Mouse (Mus musculus) left cerebral cortex, adult 9 months (tissue): ENCODE measurements around the gene Lrch4.
"Not testable (repeated sequence)": the region's sequence is repeated elsewhere in the genome, so short reads cannot be mapped to it uniquely, and the experiment has no call there.

ENCODE experiments used
- DNase-seq, 2 experiments: peaks; one replicate each; pipeline ENCODE4 v3.0.0; 2022; ENCODE audit warnings: low spot score in 2 of 2

The Lrch4 gene

DNA sequence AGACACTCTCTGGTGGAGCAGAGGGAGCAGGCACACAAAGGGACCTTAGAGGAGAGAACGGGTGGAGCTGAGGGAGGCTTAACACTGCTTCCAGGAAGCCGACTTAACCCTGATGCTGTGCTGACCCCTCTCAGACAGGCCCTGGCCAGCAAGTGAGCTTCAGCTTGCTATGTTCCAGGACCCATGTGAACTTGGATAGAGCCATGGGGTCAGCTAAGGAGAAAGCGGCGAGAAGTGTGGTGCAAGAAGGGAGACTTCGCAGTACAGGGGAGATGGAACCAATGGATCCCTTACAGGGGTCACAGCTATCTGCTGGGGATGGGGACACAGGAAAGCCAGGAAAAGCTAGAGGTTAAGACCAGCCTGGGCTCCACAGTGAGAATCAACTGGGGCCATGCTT lies 15.8 kb upstream of the Lrch4 start:
- no peak for DNase-seq

DNA sequence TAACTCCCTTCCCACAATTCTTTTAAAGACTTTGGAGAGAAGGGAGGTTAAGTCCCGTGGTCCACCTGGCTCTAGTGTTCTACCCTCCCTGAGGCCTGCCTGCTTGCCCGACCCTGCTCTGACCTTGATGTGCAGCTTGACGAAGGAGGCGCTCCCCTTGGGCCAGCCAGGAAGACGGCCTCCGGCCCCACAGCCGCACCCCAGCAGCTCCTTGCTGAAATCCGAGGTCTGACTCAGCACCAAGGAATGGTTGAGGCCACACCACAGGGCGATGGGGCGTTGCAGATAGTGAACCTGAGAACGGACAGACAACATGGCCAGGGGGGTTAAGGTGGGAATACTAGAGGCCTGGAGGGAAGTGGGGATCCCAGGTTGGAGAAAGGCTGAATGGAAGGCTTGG lies 15.4 kb upstream of the Lrch4 start, which contains the start of gene Pcolce:
TSS of gene Pcolce (minus strand) at position 235 of the 400 bp plus-strand sequence.
- no peak for DNase-seq

DNA sequence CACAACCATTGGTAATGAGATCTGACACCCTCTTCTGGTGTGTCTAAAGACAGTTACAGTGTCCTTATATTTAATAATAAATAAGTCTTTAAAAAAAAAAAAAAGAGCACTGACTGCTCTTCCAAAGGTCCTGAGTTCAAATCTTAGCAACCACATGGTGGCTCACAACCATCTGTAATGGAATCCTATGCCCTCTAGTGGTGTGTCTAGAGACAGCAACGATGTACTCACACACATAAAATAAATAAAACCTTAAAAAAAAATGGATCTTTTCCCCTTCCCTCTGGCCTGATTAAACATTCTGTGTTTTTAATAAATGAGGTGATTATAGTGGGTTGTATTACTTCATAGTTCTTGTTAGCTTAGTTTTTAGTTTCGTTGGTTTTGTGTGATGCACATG lies 14.0 kb upstream of the Lrch4 start:
- not testable (repeated sequence) for DNase-seq

DNA sequence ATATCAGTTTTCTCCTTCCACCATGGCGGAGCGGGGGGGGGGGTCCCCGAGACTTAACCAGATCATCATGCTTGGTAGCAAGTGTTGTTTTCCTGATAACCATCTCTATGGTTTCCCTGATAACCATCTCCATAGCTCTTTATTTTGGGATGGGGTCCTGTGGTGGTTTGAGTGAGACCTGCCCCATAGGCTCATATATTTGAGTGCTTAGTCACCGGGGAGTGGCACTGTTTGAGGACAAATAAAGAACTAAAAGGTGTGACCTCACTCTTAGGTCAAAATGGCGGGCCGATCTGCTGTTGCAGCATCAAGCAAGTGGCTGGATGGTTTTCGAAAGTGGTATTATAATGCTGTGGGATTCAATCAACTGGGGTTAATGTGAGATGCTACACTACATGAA lies 13.6 kb upstream of the Lrch4 start:
- DNase-seq: no peak

DNA sequence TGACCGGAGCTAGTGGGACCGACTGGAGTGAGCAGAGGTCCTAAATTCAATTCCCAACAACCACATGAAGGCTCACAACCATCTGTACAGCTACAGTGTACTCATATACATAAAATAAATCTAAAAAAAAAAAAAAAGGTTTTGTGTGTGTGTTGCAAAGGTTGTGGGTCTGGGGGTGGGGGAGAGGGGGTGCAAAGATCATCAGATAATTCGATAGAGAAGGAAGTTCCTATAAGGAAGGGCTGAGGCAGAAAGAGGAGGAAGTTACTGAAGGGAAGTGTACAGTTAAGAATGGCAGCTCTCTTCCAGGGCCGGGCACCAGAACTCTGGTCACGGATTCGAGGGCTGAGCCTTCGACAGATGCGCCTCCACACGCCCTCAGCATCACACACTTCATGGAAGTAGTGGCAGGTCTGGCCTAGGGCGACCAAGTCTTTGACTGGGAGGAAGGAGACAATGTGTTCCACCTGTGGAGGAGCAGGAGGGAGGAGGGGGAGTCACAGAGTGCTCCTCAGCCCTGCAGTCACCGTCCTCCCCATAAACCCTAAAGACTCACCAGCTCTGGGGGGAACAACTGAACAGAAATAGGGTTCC lies 4.9 kb upstream of the Lrch4 start:
- no peak for DNase-seq

DNA sequence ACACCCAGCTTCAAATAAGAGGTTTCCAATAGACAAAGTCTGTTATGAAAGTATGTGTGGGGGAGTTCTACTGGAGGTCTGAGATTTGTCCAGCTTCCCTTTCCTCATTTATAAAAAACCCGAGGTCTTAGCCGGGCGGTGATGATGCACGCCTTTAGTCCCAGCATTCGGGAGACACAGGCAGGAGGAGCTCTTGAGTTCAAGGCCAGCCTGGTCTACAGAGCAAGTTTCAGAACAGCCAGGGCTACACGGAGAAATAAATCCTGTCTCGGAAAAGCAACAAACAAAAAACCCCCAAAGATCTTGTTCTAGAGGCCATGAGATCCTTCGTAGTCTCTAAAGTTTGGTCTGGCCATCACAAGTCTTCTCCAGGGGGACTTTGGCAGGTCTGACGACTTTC lies 930 bp upstream of the Lrch4 start:
- DNase-seq: no peak

DNA sequence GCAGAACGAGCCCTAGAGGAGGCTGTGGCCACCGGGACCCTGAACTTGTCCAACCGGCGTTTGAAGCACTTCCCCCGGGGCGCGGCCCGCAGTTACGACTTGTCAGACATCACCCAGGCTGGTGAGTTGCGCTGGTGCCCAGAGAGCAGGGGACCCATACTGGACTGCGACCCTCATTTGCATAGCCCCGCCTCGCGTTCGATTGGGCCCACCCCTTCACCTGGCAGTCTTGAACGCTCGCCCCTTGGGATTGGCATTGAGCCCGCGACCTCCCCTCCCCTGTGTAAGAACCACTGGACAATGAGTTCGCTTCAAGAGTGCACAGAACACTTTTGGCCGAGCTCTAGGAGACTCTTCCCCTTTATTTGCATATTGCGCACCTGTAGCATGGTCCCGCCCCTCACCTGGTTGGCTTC lies 393 bp downstream of the Lrch4 start:
- no peak for DNase-seq

DNA sequence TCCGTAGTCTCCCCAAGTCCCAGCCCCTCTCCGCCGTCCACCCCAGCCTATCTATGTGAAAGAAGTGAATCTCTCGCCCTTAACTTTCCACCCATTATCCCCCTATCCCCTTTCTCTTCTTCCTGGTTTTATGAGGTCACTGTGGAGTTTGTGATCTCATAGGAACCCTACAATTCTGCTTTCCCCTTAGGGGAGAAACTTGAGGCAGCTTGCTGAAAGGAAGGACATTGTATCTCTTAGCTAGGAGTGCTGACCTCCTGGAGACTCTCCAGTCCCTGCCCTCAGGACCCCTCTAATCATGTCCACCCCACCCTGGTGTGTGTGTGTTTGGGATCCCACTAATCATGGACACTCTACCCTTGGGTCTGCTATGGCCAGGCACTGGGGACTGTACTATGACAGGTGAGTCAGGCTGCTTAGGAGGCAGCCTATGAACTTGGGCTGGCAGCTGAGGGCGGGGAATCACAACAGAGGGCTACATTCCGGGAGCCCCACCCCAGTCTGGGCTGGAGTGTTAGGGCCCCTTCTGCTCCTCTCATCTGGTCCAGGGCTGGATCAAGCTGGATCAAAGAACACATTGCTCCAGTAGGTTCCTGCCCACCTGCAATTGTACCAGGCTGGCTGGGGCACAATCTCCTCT lies 1.1 kb downstream of the Lrch4 start:
- no peak for DNase-seq

DNA sequence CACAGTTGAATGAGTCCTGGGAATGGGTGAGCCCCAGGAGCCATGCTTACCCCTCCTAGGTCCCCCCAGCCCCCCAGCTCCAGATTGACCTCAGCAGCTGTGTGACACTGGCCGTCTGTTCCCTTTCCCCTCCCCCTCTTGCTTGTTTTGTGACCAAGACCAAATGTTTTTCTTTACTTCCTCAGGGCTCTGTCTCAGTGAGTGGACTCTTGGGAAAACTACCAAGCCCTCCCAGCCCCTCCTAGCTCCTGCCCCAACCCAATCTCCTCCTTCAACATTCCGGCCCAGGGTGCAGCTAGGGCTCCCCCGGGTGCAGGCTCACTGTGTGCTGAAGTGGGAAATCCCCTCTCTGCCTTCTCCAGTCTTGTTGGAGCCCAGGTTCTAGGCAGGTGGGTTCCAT lies 1.7 kb downstream of the Lrch4 start:
- DNase-seq: no peak

DNA sequence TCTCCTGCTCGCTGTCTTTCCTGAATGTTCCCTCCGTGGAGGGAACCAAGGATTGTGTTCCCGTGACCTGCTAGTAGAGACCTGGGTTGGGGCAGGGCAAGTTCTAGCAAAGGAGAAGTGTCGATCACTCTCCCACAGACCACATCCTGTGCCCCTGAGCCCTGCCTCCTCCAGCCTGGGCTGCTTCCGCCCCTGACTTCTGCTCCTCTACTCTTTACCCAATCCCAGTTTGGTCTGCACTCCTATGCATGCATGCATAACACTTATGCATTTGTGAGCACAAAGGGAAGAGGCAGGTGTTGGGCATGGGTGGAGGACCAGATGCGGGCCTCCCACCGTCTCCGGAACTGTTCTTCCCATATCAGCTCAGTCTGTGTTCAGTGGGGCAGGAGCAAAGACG lies 2.2 kb downstream of the Lrch4 start:
- peak in 1 of 2 experiments; percentile 55 for DNase-seq

DNA sequence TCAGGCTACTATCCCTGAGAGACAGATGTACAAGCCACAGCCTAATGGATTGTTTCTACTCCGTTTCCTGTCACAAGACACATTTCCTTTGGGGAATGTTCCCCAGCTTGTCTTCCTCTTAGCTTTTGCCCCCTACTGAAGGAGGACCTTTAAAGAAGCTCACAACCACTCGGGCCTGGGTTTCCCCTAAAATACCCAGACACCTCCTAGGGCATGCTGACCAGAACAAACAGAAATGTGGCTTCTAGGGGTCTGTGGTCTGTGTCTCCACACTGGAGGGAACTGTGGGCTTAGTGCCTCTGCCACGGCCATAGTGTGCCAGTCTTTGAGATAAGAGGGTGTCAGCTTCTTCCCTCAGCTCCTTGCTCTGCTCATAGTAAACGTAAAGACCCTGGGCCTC lies 2.7 kb downstream of the Lrch4 start:
- DNase-seq: no peak

DNA sequence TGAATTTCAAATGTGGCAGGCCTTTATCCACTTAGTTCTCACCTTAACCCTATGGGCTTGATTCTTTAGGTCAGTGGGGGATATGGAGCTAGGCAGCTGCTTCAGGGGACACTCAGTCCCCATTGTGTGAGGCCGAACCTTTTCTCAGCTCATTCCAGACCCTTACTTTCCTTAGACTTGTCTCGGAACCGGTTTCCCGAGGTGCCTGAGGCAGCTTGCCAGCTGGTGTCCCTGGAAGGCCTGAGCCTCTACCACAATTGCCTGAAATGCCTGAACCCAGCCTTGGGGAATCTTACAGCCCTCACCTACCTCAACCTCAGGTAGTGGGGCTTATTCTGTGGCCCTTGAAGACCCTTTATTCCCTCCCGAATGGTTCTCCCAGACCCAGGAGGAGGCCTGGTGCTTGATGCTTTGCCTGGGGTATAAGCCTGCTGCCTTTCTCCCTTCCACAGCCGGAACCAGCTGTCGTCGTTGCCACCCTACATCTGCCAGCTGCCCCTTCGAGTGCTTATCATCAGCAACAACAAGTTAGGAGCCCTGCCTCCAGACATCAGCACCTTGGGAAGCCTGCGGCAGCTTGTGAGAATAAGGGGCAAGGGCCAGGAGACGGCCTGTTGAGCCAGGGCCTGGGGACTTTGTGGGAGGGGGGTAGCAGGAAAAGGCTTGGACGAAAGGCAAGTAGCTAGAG lies 4.6 kb downstream of the Lrch4 start:
- DNase-seq: no peak

DNA sequence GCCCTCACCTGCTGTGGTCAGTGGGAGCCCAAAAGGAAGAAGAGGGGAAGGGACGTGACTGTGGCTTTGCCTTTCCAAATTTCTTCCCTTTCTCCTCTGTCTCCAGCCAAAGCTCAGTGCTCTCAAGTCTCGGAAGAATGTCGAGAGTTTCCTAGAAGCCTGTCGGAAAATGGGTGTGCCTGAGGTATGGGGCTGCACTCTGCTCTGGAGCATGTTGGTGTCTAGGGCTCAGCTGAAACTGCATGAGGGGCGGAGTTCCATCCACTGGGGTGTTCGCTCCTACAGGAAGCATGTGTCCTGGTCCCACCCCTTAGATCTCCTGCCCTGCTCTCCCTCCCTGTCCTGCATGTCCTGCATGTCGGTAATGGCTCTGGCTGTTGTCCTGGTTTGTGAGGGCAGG lies 10.6 kb downstream of the Lrch4 start:
- DNase-seq: no peak

DNA sequence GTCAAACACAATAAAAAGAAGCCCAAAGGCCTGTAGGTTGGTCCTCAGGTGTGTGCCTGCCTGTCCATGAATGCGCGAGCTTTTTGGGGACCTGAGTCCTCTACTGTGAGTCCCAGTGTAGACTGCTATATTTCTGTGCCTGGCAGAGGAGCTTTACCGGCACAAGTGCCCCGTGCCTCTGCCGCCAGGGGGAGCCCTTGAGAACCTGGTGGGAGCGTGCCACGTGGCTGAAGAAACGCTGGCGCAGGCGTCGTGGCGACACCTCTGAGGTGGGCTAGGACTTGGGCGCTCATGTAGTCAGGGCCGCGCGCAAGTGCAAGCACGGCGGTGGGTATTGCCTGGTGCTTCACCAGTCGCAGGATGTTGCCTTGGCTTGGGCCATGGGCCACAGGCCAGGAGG lies 12.1 kb downstream of the Lrch4 start, which contains the start of gene Sap25:
TSS of gene Sap25 (plus strand) at position 281 of the 400 bp plus-strand sequence.
- DNase-seq: no peak

DNA sequence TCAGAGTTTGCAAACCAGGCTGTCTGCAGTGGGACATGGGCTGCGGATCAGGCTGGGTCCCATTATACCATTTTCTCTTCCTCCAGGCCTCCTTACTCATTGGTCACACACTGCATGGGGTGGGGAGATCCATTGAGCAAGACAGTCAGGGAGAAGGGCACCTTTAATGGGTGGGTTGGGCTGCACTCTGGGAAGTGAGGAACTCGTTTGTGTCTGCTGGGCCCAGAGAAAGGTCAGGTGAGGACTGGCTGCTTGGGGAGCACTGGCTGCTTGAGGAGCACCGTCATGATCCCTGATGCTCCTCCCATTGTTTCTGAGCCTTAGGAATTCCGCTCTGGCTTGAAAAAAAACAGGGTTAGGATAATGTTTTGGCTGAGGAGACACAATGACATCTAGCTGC lies 14.0 kb downstream of the Lrch4 start:
- DNase-seq: no peak

DNA sequence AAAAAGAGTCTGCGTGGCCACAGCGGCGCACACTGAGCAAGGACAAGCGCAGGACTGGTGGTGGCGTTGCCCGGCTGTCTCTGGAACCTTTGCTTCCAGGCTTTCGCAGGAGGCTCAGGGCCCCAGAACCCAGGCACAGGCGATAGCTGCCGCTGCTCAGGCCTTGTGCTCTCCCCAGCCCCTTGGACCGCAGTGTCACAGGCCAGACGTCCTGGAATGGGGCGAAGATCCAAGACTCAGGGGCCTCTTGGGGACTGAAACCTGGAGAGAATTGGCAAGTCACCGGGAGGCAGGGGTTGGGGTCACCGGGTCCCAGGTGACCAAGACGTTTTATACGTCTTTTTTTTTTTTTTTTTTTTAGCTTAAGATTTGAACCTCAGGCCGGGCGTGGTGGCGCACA lies 15.6 kb downstream of the Lrch4 start:
- no peak for DNase-seq

DNA sequence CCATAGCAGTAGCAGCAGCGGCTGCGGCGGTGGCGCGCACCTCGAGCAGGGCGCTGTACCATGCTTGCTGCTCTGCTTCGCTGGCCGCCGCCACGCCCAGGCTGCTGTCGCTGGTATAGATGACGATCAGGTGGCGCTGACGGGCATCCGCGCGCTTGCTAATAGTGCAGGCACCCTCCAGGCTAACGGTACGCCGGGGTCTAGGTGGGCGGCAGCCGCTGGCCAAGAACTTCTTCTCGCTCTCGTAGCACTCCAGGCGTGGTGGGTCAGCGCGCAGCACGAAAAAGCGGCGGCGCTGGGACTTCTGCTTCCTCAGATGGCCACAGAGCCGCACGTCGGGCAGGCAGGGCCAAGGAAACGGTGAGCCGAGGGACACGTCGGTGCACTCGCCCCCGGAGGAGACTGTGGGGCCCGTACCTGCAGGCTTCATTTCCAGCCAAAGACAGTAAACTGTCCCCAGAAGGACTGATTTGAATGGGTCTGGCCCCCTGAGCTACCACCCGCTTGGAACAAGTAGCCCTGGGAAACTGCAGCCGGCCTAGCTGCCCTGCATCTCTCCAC lies 16.2 kb downstream of the Lrch4 start:
- no peak for DNase-seq

DNA sequence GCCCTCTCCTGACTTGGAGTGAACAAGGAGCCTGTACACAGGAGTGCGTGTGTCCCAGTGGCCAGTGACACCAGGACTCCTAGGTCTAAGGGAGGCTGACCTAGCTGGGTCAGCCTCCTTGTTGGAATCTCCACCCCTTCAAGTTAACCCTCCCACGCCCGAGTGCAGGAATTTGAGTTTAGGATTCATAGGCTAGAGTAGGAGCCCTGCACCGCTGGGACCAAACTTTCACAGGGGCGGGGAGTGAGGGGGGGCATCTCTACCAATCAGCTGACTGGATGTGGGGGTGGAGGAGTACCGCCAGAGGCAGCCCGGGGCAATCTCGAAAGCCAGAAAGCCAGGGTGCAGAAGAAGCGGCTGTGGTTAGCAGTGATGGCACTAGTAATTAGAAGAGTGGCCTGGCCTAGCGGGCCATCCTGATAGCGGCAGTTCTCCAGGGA lies 16.8 kb downstream of the Lrch4 start, which contains the start of gene Irs3:
TSS of gene Irs3 (minus strand) at position 63 of the 440 bp plus-strand sequence.
- DNase-seq: no peak

DNA sequence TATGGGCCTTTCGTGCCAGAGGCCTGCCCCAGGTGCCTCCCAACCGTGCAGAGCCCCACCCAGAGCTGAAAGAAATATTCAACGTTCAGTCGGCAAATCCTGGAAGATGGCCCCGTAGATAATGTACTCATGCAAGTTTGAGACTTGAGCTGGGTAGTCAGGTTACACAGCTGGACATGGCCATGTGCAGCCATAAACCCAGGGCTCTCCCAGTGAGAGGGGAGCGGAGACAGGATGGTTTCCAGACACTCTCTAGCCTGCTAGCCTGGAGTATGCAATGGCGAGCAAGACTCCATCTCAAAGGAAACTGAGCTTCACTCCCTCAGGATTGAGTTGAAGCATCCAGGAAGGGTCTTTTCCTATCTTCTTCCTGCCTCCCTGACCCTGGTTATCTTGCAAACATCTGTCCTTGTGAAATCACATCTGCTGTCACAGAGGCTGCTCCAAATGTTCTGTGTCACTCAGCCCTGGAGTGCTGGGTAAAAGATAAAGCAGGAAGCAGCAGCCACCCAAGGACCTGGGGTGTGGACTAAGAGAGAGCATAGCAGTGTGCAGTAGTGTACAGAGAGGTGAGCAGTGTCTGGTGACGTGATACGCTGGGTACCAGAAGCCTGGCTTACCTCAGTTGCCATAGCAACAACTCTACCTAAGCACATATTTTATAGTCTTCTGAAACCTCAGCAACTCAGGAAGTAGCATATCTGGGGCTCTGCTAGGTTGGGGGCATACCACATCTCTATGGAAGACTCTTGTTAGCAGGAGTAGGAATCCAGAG lies 19.1 kb downstream of the Lrch4 start:
- no peak for DNase-seq

DNA sequence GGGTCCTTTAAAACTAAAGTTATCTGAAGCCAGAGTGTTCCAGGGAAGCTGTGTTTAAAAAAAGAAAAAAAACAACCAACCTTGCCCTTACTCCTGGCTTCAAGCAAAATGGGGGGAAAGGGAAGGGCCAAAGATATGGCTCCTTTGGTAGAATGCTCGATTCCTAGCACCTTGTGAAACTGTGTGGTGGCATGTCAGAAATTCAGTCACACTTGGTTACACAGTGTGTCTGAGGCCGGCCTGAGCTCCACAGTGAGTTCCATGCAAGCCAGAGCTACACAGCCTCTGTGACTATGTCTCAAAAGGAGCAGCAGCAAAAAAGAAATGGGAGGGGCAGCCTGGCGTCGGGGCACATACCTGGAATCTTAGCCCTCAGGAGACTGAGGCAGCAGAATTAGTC lies 20.3 kb downstream of the Lrch4 start:
- no peak for DNase-seq

DNA sequence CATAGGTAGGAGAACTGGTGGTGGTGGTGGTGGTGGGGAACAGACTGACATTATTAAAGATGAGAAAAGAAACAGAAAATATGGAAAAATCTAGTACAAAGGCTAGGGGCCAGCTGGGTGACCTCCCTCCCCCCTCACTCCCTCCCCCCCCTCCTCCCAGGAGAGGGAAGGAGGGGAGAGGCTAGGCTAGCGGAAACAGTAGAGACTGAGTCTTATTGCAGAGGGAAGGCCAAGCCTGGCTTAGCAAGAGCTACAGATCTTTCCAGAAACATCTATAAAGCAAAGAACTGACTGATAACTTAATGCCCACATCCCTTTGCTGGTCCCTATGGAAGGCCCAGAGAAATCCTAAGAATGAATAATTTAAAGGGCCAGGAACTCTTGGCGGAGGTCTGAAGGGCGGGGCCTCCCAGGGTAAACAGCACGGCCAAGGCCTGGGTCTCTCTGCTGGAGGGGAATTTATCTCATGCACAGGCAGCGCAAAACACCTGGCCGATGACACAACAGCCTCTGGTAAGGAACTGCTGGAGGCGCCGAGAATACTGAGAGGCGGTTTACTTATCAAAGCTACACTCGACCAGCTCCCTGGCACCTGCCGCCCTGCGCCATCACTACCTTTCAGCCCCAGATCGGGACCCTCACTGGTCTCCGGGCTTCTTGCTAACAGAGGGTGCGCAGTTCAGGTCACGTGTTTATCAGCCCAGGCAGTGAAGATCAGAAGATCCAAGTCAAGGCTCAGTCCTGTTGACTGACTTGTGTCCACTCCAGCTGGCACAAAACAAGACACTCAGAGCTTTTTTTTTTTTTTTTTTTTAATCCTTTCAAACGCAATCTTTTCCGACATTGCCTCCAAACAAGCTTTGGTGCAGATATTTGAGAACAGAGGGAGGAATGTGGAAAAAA lies 21.0 kb downstream of the Lrch4 start:
- no peak for DNase-seq
